Mouse (Mus musculus): ENCODE data around the gene Dusp3. TPM values are rescaled to one million over a fixed set of nuclear protein-coding genes. Genes with fewer than 3 reads are reported as not detected.

Dusp3 gene
- polyA plus RNA-seq (2021; fragmentation: Nextera tagmentation) = 261 and 289 TPM in 2 replicates
- long read RNA-seq, experiment 1, full-length matches to known transcripts = 82 of 111 reads
- long read RNA-seq, experiment 1, partial matches to known transcripts = 4 of 111 reads
- long read RNA-seq, experiment 1, other reads (novel, unspliced or antisense) = 25 of 111 reads
- long read RNA-seq, experiment 2, full-length matches to known transcripts = 45 of 784 reads
- long read RNA-seq, experiment 2, partial matches to known transcripts = 1 of 784 reads
- long read RNA-seq, experiment 2, other reads (novel, unspliced or antisense) = 738 of 784 reads

DNA sequence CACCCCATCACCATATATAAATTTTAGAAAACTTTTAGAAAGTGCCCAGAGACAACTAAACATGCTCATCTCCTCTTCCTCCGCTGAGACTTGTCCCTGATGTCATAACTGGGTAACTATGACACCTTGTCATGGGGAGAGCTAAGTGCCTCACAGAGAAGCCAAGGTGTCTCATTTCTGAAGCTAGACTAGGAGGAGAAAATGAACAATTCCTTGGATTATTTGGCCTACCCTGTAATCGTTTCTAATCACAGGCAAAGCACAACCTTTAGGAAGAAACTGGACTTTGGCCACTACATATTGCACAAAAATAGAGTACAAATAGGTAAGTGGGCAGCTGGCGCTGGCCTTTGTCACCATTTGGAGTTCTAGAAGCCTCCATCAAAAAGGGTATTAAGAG lies at the start of gene Dusp3:
Gene Dusp3 (minus strand): TSS at position 101 of the 400 bp plus-strand sequence.

DNA sequence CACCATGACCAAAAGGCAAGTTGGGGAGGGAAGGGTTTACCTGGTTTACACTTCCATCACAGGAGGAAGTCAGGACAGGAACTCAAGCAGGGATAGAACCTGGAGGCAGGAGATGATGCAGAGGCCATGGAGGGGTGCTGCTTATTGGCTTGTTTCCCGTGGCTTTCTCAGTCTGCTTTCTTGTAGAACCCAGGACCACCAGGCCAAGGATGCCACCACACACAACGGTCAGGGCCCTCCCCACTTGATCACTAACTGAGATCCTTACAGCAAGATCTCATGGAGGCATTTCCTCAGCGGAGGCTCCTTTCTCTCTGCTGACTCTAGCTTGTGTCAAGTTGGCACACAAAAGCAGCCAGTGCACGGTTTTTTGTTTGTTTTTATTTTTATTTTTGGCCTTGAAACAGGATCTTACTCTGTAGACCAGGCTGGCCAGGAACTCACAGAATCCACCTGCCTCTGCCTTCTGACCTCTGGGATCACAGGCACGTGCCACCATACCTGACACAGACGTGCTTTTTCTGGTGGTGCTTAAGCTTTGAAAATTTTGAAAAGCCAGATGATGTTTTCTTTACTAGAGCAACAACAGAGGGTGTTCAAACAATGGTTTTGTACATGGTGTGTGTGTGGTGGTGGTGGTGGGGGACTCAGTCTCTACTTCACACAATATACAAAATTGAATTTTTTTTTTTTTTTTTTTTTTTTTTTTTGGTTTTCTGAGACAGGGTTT lies 41.4 kb upstream of the Dusp3 start, which contains the start of gene Mpp3:
Gene Mpp3 (minus strand): TSS at position 375 of the 730 bp plus-strand sequence.

GRCm38 (mm10) chr11:101984054-101985025 lies 2.5 kb downstream of the Dusp3 start, which contains the start of gene Cfap97d1:
Gene Cfap97d1, plus strand, starts transcription at chr11:101984279.

DNA sequence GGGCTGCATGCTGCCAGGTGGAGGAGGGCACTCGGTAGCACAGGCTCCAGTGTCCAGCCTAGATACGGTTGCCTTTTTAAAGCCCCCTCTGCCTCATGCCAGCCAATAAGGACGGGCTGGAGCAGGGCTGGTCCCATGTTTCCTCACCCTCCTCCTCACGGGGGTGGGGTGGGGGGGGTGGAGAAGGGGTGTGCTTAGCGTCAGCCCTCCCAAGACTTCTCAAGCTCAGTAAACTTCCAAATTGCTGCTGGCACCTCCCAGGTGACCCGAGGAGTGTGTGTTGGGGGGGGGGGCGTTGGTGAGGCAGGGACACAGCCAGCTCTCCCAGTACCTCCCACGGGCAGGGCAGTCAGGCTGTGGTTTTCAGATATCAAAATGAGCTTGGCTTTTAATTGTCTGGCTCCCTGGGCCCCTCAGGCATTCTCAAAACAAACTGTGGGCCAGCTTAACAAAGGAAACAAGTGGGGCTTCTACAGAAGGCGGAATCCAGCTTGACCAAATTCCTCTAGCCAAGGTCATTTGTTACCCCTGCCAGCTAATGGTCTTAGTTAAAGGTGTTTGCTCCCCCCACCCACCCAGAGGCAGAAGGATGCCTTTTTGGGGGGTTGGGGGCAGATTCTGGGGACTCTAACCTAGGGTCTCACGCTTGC lies 19.7 kb downstream of the Dusp3 start, which contains the start of gene Sost:
Gene Sost (minus strand): TSS at position 51 of the 650 bp plus-strand sequence.

Other genes starting within 250 kb of the Dusp3 start
- gene Etv4, start 201.6 kb downstream of the Dusp3 start, polyA plus RNA-seq (2021; fragmentation: Nextera tagmentation) = 0.32 and 3.0 TPM in 2 replicates
- gene Meox1, start 92.6 kb downstream of the Dusp3 start, polyA plus RNA-seq (2021; fragmentation: Nextera tagmentation) = 0.34 and 0.59 TPM in 2 replicates
- gene Sost, start 20.0 kb downstream of the Dusp3 start, polyA plus RNA-seq (2021; fragmentation: Nextera tagmentation) = not detected in 2 replicates
- not detected in 2 replicates for gene Cfap97d1, start 2.7 kb downstream of the Dusp3 start, polyA plus RNA-seq (2021; fragmentation: Nextera tagmentation)
- 24.1 and 29.1 TPM in 2 replicates for gene Mpp3, start 41.4 kb upstream of the Dusp3 start, polyA plus RNA-seq (2021; fragmentation: Nextera tagmentation)
- 0.13 TPM in 1 of 2 replicates, not detected in the other for gene Cd300lg, start 54.5 kb upstream of the Dusp3 start, polyA plus RNA-seq (2021; fragmentation: Nextera tagmentation)
- 31.0 and 37.4 TPM in 2 replicates for gene Mpp2, start 101.5 kb upstream of the Dusp3 start, polyA plus RNA-seq (2021; fragmentation: Nextera tagmentation)
- gene Ppy, start 114.3 kb upstream of the Dusp3 start, polyA plus RNA-seq (2021; fragmentation: Nextera tagmentation) = not detected in 2 replicates
- not detected in 2 replicates for gene Pyy, start 120.8 kb upstream of the Dusp3 start, polyA plus RNA-seq (2021; fragmentation: Nextera tagmentation)
- gene Nags, start 158.5 kb upstream of the Dusp3 start, polyA plus RNA-seq (2021; fragmentation: Nextera tagmentation) = 0.06 TPM in 1 of 2 replicates, not detected in the other
- gene Tmem101, start 169.4 kb upstream of the Dusp3 start, polyA plus RNA-seq (2021; fragmentation: Nextera tagmentation) = 35.3 and 47.1 TPM in 2 replicates
- 91.0 and 105 TPM in 2 replicates for gene Lsm12, start 198.3 kb upstream of the Dusp3 start, polyA plus RNA-seq (2021; fragmentation: Nextera tagmentation)
- 24.1 and 27.0 TPM in 2 replicates for gene G6pc3, start 202.6 kb upstream of the Dusp3 start, polyA plus RNA-seq (2021; fragmentation: Nextera tagmentation)
- 47.8 and 66.9 TPM in 2 replicates for gene Hdac5, start 243.2 kb upstream of the Dusp3 start, polyA plus RNA-seq (2021; fragmentation: Nextera tagmentation)

All from left cerebral cortex, adult 6 months (tissue).